Mouse (Mus musculus): ENCODE measurements around the gene Hsf2bp.

The Hsf2bp gene

DNA sequence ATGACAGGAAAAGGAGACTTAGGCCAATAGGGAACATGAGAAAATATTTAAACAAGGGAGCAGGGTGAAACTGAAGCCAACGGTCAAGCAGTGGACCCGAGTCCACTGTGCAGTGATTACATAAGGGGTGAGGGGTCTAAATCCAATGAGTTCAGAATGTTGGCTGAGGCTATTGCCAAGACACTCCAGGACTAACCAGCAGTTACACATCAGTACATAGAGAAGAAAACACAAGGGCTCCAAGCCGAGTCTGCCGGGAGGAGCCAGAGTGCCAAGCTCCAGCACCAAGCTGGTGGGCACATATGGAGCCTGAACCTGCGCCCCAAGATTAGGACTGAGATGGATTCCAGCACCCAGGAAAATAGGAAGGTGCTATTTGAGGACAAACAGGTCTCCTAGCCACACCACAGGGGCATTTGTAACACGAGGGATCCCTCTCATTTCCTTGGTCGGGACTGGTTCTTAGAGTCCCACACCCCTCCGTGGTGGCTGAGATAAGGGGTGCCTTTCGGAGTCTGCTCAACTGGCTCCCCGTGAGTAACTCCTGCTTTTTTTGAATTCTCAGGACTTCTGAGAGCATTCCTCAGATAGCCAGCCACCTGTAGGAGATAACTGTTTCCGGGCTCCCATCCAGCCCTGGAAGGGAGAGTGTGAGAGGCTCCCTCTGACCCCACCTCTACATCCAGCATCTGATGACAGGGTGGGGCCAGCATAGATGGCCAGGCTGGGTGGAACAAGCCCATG lies 134.5 kb downstream of the Hsf2bp start:
- DNase-seq = no peak

DNA sequence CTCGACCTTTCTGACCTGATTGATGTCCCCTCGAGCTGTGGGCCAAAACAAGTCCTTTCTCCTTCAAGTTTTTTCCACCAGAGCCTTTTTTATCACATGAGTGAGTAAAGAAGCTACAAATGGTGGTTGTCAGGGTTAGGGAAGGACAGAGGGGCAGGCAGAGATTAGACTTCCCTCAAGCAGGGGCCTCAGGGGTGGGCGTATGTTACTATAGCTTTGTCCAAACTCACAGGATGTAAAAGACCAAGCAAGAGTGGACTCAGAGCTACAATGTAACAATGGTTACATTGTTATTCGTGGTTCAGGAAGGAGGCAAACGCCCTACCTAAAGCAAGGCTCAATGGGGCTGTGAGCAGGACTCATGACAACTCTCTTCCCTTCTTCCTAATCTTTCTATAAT lies 137.2 kb downstream of the Hsf2bp start:
- no peak for DNase-seq

DNA sequence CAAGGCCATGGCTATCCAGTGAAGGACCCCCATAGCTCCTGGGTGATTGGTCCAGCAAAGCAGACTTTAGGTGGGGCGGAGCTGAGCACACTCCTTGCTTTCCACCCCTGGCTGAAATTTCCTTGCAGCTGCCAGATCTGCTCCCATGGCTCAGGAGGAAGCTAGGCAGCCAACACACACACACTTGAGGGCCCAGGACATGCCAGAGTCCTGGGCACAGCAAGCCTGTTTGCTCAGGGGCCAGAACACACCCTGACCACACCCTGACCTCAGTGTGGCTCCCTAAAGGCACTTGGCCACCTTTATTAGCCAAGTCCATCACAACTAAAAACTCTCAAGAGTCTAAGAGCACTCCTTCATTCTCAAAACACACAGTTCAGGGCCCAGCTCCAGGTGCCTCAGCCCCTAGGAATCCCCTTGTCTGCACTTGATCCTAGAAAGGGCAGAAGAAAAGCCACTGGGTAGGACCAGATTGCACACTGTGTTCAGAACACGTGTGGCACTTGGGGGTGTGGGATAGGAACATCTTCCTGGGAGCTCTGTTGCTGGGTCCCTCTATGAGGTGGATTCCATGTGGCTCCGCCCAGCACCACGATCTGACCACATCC lies 138.9 kb downstream of the Hsf2bp start:
- DNase-seq = no peak

DNA sequence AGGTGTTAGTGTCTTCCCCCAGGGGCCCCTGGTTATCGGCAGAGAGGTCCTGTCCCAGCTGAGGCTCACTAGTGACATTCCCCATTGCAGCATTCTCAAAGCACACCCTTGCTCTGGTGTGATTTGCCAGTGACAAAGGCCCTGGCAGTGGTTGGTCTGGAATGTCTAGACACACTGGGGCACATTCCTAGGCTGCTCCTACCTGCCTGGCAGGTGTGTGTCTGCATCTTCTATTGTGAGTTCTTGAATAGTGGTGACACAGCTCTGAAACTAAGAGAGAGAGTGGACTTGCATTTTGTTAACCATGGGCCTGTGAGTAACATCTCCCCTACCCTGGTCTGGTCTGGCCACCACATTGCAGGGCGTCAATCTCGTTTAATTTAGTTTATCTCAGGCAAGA lies 139.4 kb downstream of the Hsf2bp start:
- DNase-seq = no peak

DNA sequence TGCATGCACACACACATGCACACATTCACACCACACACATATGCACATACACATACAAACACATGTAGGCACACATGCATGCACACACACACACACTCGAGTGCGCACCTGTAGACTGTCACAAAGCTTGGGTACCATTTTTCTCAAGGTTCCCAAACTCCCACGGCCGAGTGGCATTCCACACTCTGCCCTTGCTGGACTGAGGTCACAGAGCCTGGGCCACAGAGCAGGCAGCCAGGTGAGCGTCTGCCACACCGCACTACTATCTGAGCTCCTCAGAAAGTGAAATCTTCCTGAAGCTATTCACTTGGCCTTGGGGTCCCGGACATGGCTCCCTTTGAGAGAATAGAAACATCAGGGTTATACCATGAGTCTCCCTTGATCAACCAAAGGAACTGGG lies 139.8 kb downstream of the Hsf2bp start:
- no peak for DNase-seq

Data from right cerebral cortex, postnatal 14 days (tissue).